Mouse (Mus musculus) heart, embryonic 16.5 days (tissue): Measurements from ENCODE around the gene Kdm4b. TPM values are rescaled to one million over a fixed set of nuclear protein-coding genes. Genes with fewer than 3 reads are reported as not detected.
A peak's percentile ranks its signal among the peaks of the same experiment; 100 is the strongest.

Experiments
- ATAC-seq: fragments of 200-750 bp; cut with Nextera tagmentation; replicated peaks from 2 replicates; pipeline ENCODE4 v1.8.0; 2017; ENCODE audit warnings: moderate number of reproducible peaks; ENCODE audit not compliant: insufficient read depth, low FRiP score; ENCODE audit errors: extremely low read depth
- H3K27ac ChIP-seq: fragments of 300-500 bp; sonication (generic); 2 replicates; pipeline ENCODE4 v1.5.1; 2014; ENCODE audit warnings: mild to moderate bottlenecking, low read length, control low read depth, moderate library complexity
- H3K27me3 ChIP-seq: fragments of 300-500 bp; sonication (generic); 2 replicates; pipeline ENCODE4 v1.6.1; 2014; ENCODE audit warnings: low read length, mixed read lengths; ENCODE audit not compliant: control insufficient read depth, insufficient read depth
- H3K36me3 ChIP-seq: fragments of 300-500 bp; sonication (generic); 2 replicates; pipeline ENCODE4 v1.6.1; 2014; ENCODE audit not compliant: control insufficient read depth, insufficient read depth
- H3K4me1 ChIP-seq: fragments of 300-500 bp; sonication (generic); 2 replicates; pipeline ENCODE4 v1.6.1; 2014; ENCODE audit warnings: low read length, mixed read lengths; ENCODE audit not compliant: control insufficient read depth, insufficient read depth
- H3K4me2 ChIP-seq: fragments of 300-500 bp; sonication (generic); 2 replicates; pipeline ENCODE4 v1.6.1; 2014; ENCODE audit warnings: low read depth, mild to moderate bottlenecking, control low read depth, low read length
- H3K4me3 ChIP-seq: fragments of 300-500 bp; sonication (generic); 2 replicates; pipeline ENCODE4 v1.5.1; 2014; ENCODE audit warnings: mild to moderate bottlenecking, control low read depth, low read length
- H3K9ac ChIP-seq: fragments of 300-500 bp; sonication (generic); 2 replicates; pipeline ENCODE4 v1.6.1; 2014; ENCODE audit warnings: low read length, control low read depth
- H3K9me3 ChIP-seq: fragments of 300-500 bp; sonication (generic); replicated peaks from 2 replicates; pipeline ENCODE4 v1.6.1; 2016; ENCODE audit warnings: low read length; ENCODE audit not compliant: control insufficient read depth
- WGBS: fragments of 180-500 bp; shearing (Covaris S2); extraction: QIAGEN DNeasy Blood & Tissue Kit; methylation state at CpG from one replicate; pipeline ENCODE4 v1.1.7; 2014; 5-methylcytosine and 5-hydroxymethylcytosine counted together
- polyA plus RNA-seq: library from polyadenylated mRNA; unstranded; fragments of >200 nt; fragmentation: Nextera tagmentation; extraction: Ambion mirVana; gene quantifications from 2 replicates; pipeline ENCODE4 v1.2.1, GENCODE M21; 2015

Kdm4b gene
- polyA plus RNA-seq, 1 experiment from 2014 or later, result 23.8 TPM

- H3K4me2 ChIP-seq, result no peak overlapping the region
- H3K4me3 ChIP-seq, result no peak overlapping the region
- ATAC-seq, result peak; percentile 43
- WGBS, result 42% methylated on average over 2 of the region's 2 CpGs
- H3K9ac ChIP-seq, result no peak overlapping the region
- H3K36me3 ChIP-seq, result peaks cover 8% of the 10 kb centered on the region
- H3K4me1 ChIP-seq, result peaks cover 10% of the 10 kb centered on the region
- no peak overlapping the region for H3K27ac ChIP-seq
- H3K9me3 ChIP-seq, result no peaks in the 10 kb centered on the region
- no peaks in the 10 kb centered on the region for H3K27me3 ChIP-seq
Observed at GRCm38 (mm10) chr17:56350694-56351093, 24.8 kb downstream of the Kdm4b start.

DNA sequence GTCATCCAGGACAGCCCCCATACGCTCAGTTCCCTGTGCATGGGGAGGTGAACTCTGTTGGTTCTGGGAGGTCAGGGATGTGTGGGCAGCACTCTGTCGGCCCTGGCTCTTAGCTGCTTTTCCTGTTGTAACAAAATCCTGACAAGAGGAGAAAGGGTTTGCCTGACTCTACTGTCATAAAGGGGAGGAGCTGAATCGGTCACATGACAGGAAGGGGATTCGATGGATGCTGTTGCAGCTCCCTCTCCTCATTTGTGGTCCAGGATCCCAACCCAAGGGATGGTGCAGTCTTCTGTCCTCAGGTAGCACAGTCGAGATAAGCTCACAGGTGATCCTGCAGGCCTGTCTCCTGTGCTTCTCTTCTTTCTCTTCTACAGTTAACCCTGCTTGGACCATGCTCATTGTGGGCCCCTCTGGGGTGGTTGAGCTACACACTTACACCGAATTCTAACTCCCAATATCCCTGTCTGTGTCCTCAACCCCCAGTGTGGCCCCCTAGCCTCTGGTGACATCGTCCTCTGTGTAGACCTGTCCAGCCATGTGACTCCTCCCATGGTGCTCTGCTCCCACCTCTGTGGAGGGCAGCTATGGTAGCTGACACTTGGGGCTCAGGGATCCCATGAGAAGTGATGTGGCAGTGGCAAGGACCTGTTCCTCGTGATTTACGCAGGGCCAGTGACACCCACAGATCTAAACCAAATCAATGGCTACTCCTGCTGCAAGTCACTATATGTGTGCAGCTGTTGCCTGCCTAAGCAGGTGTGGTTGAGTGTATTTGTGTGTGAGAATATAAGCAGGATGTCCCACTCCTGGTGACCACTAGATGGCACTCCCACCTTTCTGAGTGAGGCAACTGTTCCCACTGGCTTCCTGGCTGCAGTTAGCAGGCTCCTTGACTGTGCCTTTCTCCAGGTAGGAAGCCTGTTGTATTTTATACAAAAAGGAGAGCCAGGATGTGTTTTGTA is 31.3 kb downstream of the Kdm4b start:
- H3K36me3 ChIP-seq, result peaks cover 18% of the 10 kb centered on the region
- no peak overlapping the region for H3K9ac ChIP-seq
- no peak overlapping the region for H3K4me2 ChIP-seq
- H3K27ac ChIP-seq, result no peak overlapping the region
- H3K9me3 ChIP-seq, result no peaks in the 10 kb centered on the region
- H3K27me3 ChIP-seq, result no peaks in the 10 kb centered on the region
- no peak for ATAC-seq
- H3K4me3 ChIP-seq, result no peak overlapping the region
- no peaks in the 10 kb centered on the region for H3K4me1 ChIP-seq
- WGBS, result 58% methylated on average over 9 of the region's 9 CpGs

- no peaks in the 10 kb centered on the region for H3K9me3 ChIP-seq
- ATAC-seq, result no peak
- H3K36me3 ChIP-seq, result peaks cover 14% of the 10 kb centered on the region
- 94% methylated on average over 3 of the region's 3 CpGs for WGBS
- H3K27me3 ChIP-seq, result no peaks in the 10 kb centered on the region
- H3K4me2 ChIP-seq, result no peak overlapping the region
- no peak overlapping the region for H3K9ac ChIP-seq
- no peak overlapping the region for H3K27ac ChIP-seq
- H3K4me1 ChIP-seq, result no peaks in the 10 kb centered on the region
- no peak overlapping the region for H3K4me3 ChIP-seq
Observed at GRCm38 (mm10) chr17:56359183-56359725, 33.4 kb downstream of the Kdm4b start.

GRCm38 (mm10) chr17:56359864-56360263 is 34.0 kb downstream of the Kdm4b start:
- H3K4me1 ChIP-seq, result no peaks in the 10 kb centered on the region
- H3K9ac ChIP-seq, result no peak overlapping the region
- H3K36me3 ChIP-seq, result peaks cover 14% of the 10 kb centered on the region
- H3K27ac ChIP-seq, result no peak overlapping the region
- H3K27me3 ChIP-seq, result no peaks in the 10 kb centered on the region
- no peak overlapping the region for H3K4me2 ChIP-seq
- no peak overlapping the region for H3K4me3 ChIP-seq
- H3K9me3 ChIP-seq, result no peaks in the 10 kb centered on the region
- WGBS, result 63% methylated on average over 1 of the region's 1 CpGs
- ATAC-seq, result no peak

DNA sequence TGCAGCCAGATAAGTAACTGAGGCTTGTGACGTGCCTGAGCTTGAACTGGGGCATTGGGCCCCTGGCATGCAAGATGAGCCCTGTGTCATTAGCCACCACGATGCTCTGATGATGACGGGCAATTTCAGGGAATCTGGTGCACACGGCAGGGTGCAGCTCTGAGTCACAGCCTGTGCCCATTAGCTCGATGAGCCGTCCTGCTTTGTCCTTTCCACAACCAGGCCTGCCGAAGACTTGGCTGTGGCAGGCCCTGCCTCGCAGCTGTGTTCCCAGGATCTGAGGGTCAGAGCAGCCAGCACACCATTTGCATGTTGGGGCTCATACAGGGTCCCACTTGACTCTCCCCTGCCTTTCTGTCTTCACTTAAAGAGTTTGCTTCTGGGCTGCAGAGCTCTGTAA is 34.6 kb downstream of the Kdm4b start:
- H3K4me1 ChIP-seq, result peaks cover 4% of the 10 kb centered on the region
- H3K9ac ChIP-seq, result no peak overlapping the region
- WGBS, result 75% methylated on average over 8 of the region's 8 CpGs
- no peak for ATAC-seq
- H3K9me3 ChIP-seq, result no peaks in the 10 kb centered on the region
- no peak overlapping the region for H3K4me3 ChIP-seq
- H3K27me3 ChIP-seq, result no peaks in the 10 kb centered on the region
- no peak overlapping the region for H3K27ac ChIP-seq
- H3K36me3 ChIP-seq, result peaks cover 14% of the 10 kb centered on the region
- no peak overlapping the region for H3K4me2 ChIP-seq

DNA sequence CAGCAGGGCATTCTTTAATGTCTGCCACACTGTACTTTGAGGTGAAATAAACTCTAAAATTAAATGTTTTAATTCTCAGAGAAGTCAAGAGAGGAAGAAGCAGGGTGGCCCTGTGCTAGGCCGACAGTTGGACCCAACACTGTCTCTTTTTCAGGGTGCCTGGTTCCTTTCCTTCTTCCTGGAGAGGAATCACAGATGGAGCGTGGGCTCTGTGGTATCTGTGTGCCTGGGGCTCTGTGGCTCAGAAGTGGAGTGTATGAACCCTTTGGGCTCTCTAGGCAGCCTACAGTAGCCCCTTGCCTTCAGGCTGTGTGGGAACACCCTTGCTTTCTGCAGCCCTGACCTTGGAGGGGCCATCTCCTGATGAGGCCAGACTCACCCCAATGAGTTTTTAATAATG is 35.7 kb downstream of the Kdm4b start:
- H3K27me3 ChIP-seq, result no peaks in the 10 kb centered on the region
- H3K4me2 ChIP-seq, result no peak overlapping the region
- H3K36me3 ChIP-seq, result 0 out of 2 replicates have a peak, but pooled peaks cover 7% of the 10 kb centered on the region
- no peak overlapping the region for H3K9ac ChIP-seq
- no peak overlapping the region for H3K4me3 ChIP-seq
- 89% methylated on average over 2 of the region's 2 CpGs for WGBS
- no peak overlapping the region for H3K27ac ChIP-seq
- H3K9me3 ChIP-seq, result no peaks in the 10 kb centered on the region
- no peak for ATAC-seq
- peaks cover 14% of the 10 kb centered on the region for H3K4me1 ChIP-seq

- 0 out of 2 replicates have a peak, but pooled peaks have one; percentile 28 for ATAC-seq
- no peak overlapping the region for H3K4me2 ChIP-seq
- H3K9ac ChIP-seq, result peak overlapping the region; percentile 22; the same call in 1 of the 2 replicates
- no peaks in the 10 kb centered on the region for H3K9me3 ChIP-seq
- H3K4me3 ChIP-seq, result no peak overlapping the region
- peaks cover 17% of the 10 kb centered on the region for H3K4me1 ChIP-seq
- 32% methylated on average over 7 of the region's 7 CpGs for WGBS
- H3K27me3 ChIP-seq, result no peaks in the 10 kb centered on the region
- H3K36me3 ChIP-seq, result peaks cover 6% of the 10 kb centered on the region
- H3K27ac ChIP-seq, result no peak overlapping the region
Observed at GRCm38 (mm10) chr17:56365791-56366673, 40.2 kb downstream of the Kdm4b start.

DNA sequence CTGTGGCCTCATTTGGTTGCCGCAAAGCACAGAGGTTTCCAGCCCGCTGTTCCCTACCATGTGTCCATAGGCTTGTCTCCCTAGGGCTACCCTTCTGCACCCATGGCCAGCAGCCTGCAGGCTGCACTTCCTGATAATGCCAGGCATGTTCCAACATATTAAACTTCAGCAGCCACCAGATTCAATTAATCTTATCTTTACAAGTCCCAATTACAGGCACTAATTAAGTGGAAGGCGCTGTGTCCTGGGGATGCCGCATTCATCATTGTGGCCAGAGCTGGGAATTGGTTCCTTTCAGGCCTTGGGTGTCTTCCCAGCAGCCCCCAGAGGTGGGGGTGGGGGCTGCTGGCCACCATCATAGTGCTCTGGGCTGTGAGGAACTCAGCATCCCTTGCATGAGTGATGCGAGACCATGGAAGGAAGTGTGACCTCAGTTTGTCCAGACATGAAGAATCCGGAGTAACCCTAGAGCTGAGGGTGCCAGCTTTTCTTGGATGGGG is 42.5 kb downstream of the Kdm4b start:
- no peaks in the 10 kb centered on the region for H3K9me3 ChIP-seq
- H3K27me3 ChIP-seq, result no peaks in the 10 kb centered on the region
- no peak overlapping the region for H3K27ac ChIP-seq
- 89% methylated on average over 6 of the region's 6 CpGs for WGBS
- H3K9ac ChIP-seq, result no peak overlapping the region
- no peak overlapping the region for H3K4me3 ChIP-seq
- no peak overlapping the region for H3K4me2 ChIP-seq
- H3K4me1 ChIP-seq, result peaks cover 18% of the 10 kb centered on the region
- peaks cover 6% of the 10 kb centered on the region for H3K36me3 ChIP-seq
- no peak for ATAC-seq
